Mouse (Mus musculus) midbrain, postnatal 0 days (tissue): Measurements from ENCODE around the gene Bcdin3d. TPM values are rescaled to one million over a fixed set of nuclear protein-coding genes. Genes with fewer than 3 reads are reported as not detected.

ENCODE experiments used
- ATAC-seq: fragments of 200-750 bp; cut with Nextera tagmentation; 2 replicates; pipeline ENCODE4 v1.8.0; 2017; ENCODE audit warnings: moderate number of reproducible peaks, mild to moderate bottlenecking, moderate TSS enrichment, moderate library complexity; ENCODE audit not compliant: low FRiP score
- DNase-seq: peaks from one replicate; pipeline ENCODE4 v3.0.0-alpha.2; 2015; ENCODE audit warnings: low spot score
- H3K27ac ChIP-seq: fragments of 300-500 bp; sonication (generic); 2 replicates; pipeline ENCODE4 v1.5.1; 2014; ENCODE audit warnings: low read depth, mild to moderate bottlenecking, low read length, mixed read lengths
- H3K27me3 ChIP-seq: fragments of 300-500 bp; sonication (generic); 2 replicates; pipeline ENCODE4 v1.6.1; 2014; ENCODE audit warnings: low read length, control low read depth, mixed read lengths; ENCODE audit not compliant: insufficient read depth
- H3K36me3 ChIP-seq: fragments of 300-500 bp; sonication (generic); 2 replicates; pipeline ENCODE4 v1.6.1; 2014; ENCODE audit warnings: low read length, control low read depth, mixed read lengths; ENCODE audit not compliant: insufficient read depth
- H3K4me1 ChIP-seq: fragments of 300-500 bp; sonication (generic); 2 replicates; pipeline ENCODE4 v1.6.1; 2014; ENCODE audit warnings: mild to moderate bottlenecking, control low read depth, antibody characterized with exemption, low read length, mixed read lengths; ENCODE audit not compliant: insufficient read depth
- H3K4me2 ChIP-seq: fragments of 300-500 bp; sonication (generic); 2 replicates; pipeline ENCODE4 v1.6.1; 2014; ENCODE audit warnings: low read depth, mild to moderate bottlenecking, low read length, mixed read lengths; ENCODE audit not compliant: poor library complexity, severe bottlenecking
- H3K4me3 ChIP-seq: fragments of 300-500 bp; sonication (generic); 2 replicates; pipeline ENCODE4 v1.5.1; 2014; ENCODE audit warnings: low read depth, mild to moderate bottlenecking, low read length, moderate library complexity
- H3K9ac ChIP-seq: fragments of 300-500 bp; sonication (generic); replicated peaks from 2 replicates; pipeline ENCODE4 v1.6.1; 2014; ENCODE audit warnings: mild to moderate bottlenecking, low read length, moderate library complexity, mixed read lengths; ENCODE audit not compliant: poor library complexity, severe bottlenecking
- H3K9me3 ChIP-seq: fragments of 300-500 bp; sonication (generic); 2 replicates; pipeline ENCODE4 v1.6.1; 2016; ENCODE audit warnings: low read length, control low read depth
- CTCF ChIP-seq: IDR thresholded peaks from 2 replicates; pipeline ENCODE4 v1.5.1; 2016; ENCODE audit warnings: antibody characterized with exemption, mild to moderate bottlenecking
- WGBS: fragments of 180-500 bp; shearing (Covaris S2); extraction: QIAGEN DNeasy Blood & Tissue Kit; methylation state at CpG from one replicate; pipeline ENCODE4 v1.1.7; 2014; 5-methylcytosine and 5-hydroxymethylcytosine counted together
- polyA plus RNA-seq: library from polyadenylated mRNA; unstranded; fragments of >200 nt; fragmentation: Nextera tagmentation; extraction: Ambion mirVana; gene quantifications from 2 replicates; pipeline ENCODE4 v1.2.1, GENCODE M21; 2015
- total RNA-seq: library from RNA; depleted of rRNA; stranded (reverse); fragments of >200 nt; gene quantifications from 2 replicates; pipeline ENCODE4 v1.2.3, GENCODE M21; 2014; rRNA removed

Bcdin3d gene
- total RNA-seq (11.7 and 12.4 TPM in 2 replicates), polyA plus RNA-seq (12.6 and 14.6 TPM in 2 replicates)

GRCm38 (mm10) chr15:99474576-99474926 lies at the start of gene Bcdin3d:
Bcdin3d (minus strand) TSS chr15:99474730.
- DNase-seq (peak; percentile 94), ATAC-seq (peak; percentile 90)
- H3K4me2 ChIP-seq, result peak within 1 kb of the TSS; percentile 55
- peak within 1 kb of the TSS; percentile 67 for H3K27ac ChIP-seq
- no peaks in the 10 kb centered on the region for H3K9me3 ChIP-seq
- 1% methylated on average over 25 of the region's 26 CpGs for WGBS
- TF ChIP-seq CTCF, result peak; percentile 67
- peak within 1 kb of the TSS; percentile 63 for H3K4me3 ChIP-seq
- H3K4me1 ChIP-seq, result no peaks in the 10 kb centered on the region
- H3K36me3 ChIP-seq, result no peaks in the 10 kb centered on the region
- H3K27me3 ChIP-seq, result no peaks in the 10 kb centered on the region
- peak within 1 kb of the TSS; percentile 68 for H3K9ac ChIP-seq

GRCm38 (mm10) chr15:99520306-99520705 lies 45.8 kb upstream of the Bcdin3d start:
- no peak overlapping the region for H3K4me3 ChIP-seq
- peaks cover 25% of the 10 kb centered on the region for H3K36me3 ChIP-seq
- H3K4me1 ChIP-seq, result no peaks in the 10 kb centered on the region
- H3K27me3 ChIP-seq, result no peaks in the 10 kb centered on the region
- ATAC-seq (no peak), DNase-seq (no peak)
- no peak overlapping the region for H3K9ac ChIP-seq
- 78% methylated on average over 7 of the region's 7 CpGs for WGBS
- H3K27ac ChIP-seq, result no peak overlapping the region
- H3K4me2 ChIP-seq, result no peak overlapping the region
- no peak for TF ChIP-seq CTCF
- H3K9me3 ChIP-seq, result no peaks in the 10 kb centered on the region

DNA sequence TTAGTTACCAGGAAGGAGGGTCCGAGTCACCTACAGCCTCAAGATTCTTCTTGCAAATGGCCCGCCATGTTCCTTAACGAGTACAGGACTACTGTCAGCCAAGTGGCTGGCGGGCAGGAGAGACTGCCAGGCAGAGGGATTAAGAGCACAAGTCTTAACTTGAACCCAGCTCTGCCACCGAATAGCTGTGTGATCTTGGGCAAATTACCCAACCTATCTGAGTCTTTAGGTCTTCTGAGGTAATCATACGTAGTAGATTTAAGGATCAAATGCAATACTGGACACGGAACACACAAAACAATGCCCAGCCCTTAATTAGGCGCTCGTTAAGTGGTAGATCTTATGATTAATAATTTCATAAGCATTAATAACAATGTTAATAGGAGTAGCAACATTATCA lies 45.1 kb upstream of the Bcdin3d start:
- Histone ChIP-seq H3K4me2 (no peak overlapping the region), H3K27me3 (no peaks in the 10 kb centered on the region), H3K36me3 (peaks cover 25% of the 10 kb centered on the region), H3K4me1 (no peaks in the 10 kb centered on the region), H3K9ac (no peak overlapping the region), H3K27ac (no peak overlapping the region), H3K4me3 (no peak overlapping the region), H3K9me3 (no peaks in the 10 kb centered on the region)
- TF ChIP-seq CTCF, result no peak
- WGBS, result 90% methylated on average over 9 of the region's 9 CpGs
- DNase-seq (no peak), ATAC-seq (no peak)

GRCm38 (mm10) chr15:99517715-99518114 lies 43.2 kb upstream of the Bcdin3d start:
- no peak overlapping the region for H3K4me2 ChIP-seq
- H3K27ac ChIP-seq, result no peak overlapping the region
- no peak for DNase-seq
- no peak for TF ChIP-seq CTCF
- H3K27me3 ChIP-seq, result no peaks in the 10 kb centered on the region
- no peak overlapping the region for H3K9ac ChIP-seq
- no peaks in the 10 kb centered on the region for H3K9me3 ChIP-seq
- H3K36me3 ChIP-seq, result peaks cover 21% of the 10 kb centered on the region
- H3K4me1 ChIP-seq, result no peaks in the 10 kb centered on the region
- H3K4me3 ChIP-seq, result no peak overlapping the region
- WGBS, result 53% methylated on average over 7 of the region's 7 CpGs
- ATAC-seq, result no peak

- no peak for ATAC-seq
- H3K27ac ChIP-seq, result no peak overlapping the region
- no peak overlapping the region for H3K4me3 ChIP-seq
- no peak for DNase-seq
- no peaks in the 10 kb centered on the region for H3K9me3 ChIP-seq
- H3K4me2 ChIP-seq, result no peak overlapping the region
- no peaks in the 10 kb centered on the region for H3K27me3 ChIP-seq
- H3K9ac ChIP-seq, result no peak overlapping the region
- TF ChIP-seq CTCF, result no peak
- WGBS, result 67% methylated on average over 8 of the region's 8 CpGs
- no peaks in the 10 kb centered on the region for H3K4me1 ChIP-seq
- peaks cover 19% of the 10 kb centered on the region for H3K36me3 ChIP-seq
Measured at GRCm38 (mm10) chr15:99516715-99517114, 42.2 kb upstream of the Bcdin3d start.

- DNase-seq (no peak), ATAC-seq (no peak)
- H3K4me1 ChIP-seq, result no peaks in the 10 kb centered on the region
- no peak overlapping the region for H3K27ac ChIP-seq
- no peak overlapping the region for H3K4me3 ChIP-seq
- no peak overlapping the region for H3K4me2 ChIP-seq
- WGBS, result 75% methylated on average over 15 of the region's 15 CpGs
- H3K27me3 ChIP-seq, result no peaks in the 10 kb centered on the region
- no peaks in the 10 kb centered on the region for H3K9me3 ChIP-seq
- peaks cover 16% of the 10 kb centered on the region for H3K36me3 ChIP-seq
- no peak for TF ChIP-seq CTCF
- no peak overlapping the region for H3K9ac ChIP-seq
Measured at GRCm38 (mm10) chr15:99511797-99512525, 37.4 kb upstream of the Bcdin3d start.
